Mouse (Mus musculus) limb, embryonic 12.5 days (tissue): ENCODE results near the gene Tmcc3. TPM values are rescaled to one million over a fixed set of nuclear protein-coding genes. Genes with fewer than 3 reads are reported as not detected.

Experiments used
- ATAC-seq: fragments of 200-750 bp; cut with Nextera tagmentation; 2 replicates; pipeline ENCODE4 v1.8.0; 2017; ENCODE audit warnings: low read depth, moderate TSS enrichment; ENCODE audit not compliant: insufficient number of reproducible peaks, insufficient read depth, low FRiP score, low TSS enrichment
- H3K27ac ChIP-seq: fragments of 300-500 bp; sonication (generic); 2 replicates; pipeline ENCODE4 v1.5.1; 2016; ENCODE audit warnings: mild to moderate bottlenecking, moderate library complexity
- H3K27me3 ChIP-seq: fragments of 300-500 bp; sonication (generic); 2 replicates; pipeline ENCODE4 v1.6.1; 2016; ENCODE audit warnings: mild to moderate bottlenecking, moderate library complexity
- H3K36me3 ChIP-seq: fragments of 300-500 bp; sonication (generic); 2 replicates; pipeline ENCODE4 v1.6.1; 2016; ENCODE audit warnings: mild to moderate bottlenecking, moderate library complexity
- H3K4me1 ChIP-seq: fragments of 300-500 bp; sonication (generic); replicated peaks from 2 replicates; pipeline ENCODE4 v1.6.1; 2016
- H3K4me2 ChIP-seq: fragments of 300-500 bp; sonication (generic); 2 replicates; pipeline ENCODE4 v1.6.1; 2016; ENCODE audit warnings: mild to moderate bottlenecking, moderate library complexity
- H3K4me3 ChIP-seq: fragments of 300-500 bp; sonication (generic); replicated peaks from 2 replicates; pipeline ENCODE4 v1.5.1; 2016; ENCODE audit warnings: mild to moderate bottlenecking
- H3K9ac ChIP-seq: fragments of 300-500 bp; sonication (generic); replicated peaks from 2 replicates; pipeline ENCODE4 v1.6.1; 2016; ENCODE audit warnings: mild to moderate bottlenecking, moderate library complexity
- H3K9me3 ChIP-seq: fragments of 300-500 bp; sonication (generic); 2 replicates; pipeline ENCODE4 v1.6.1; 2016; ENCODE audit warnings: mild to moderate bottlenecking, moderate library complexity
- WGBS: fragments of 180-500 bp; shearing (Covaris S2); methylation state at CpG from one replicate; pipeline ENCODE4 v1.1.7; 2016; 5-methylcytosine and 5-hydroxymethylcytosine counted together
- polyA plus RNA-seq: library from polyadenylated mRNA; unstranded; fragments of >200 nt; fragmentation: Nextera tagmentation; extraction: Ambion mirVana; gene quantifications from 2 replicates; pipeline ENCODE4 v1.2.1, GENCODE M21; 2016

Gene Tmcc3
- polyA plus RNA-seq, 1 experiment from 2014 or later: 9.5 TPM

- H3K4me1 ChIP-seq: peaks cover 31% of the 10 kb centered on the region
- ATAC-seq: peak; percentile 32; the same call in 1 of the 2 replicates
- no peak overlapping the region for H3K9ac ChIP-seq
- H3K27me3 ChIP-seq: no peaks in the 10 kb centered on the region
- H3K9me3 ChIP-seq: no peaks in the 10 kb centered on the region
- H3K36me3 ChIP-seq: no peaks in the 10 kb centered on the region
- WGBS: 52% methylated on average over 7 of the region's 7 CpGs
- H3K27ac ChIP-seq: no peak overlapping the region
- H3K4me2 ChIP-seq: no peak overlapping the region
- no peak overlapping the region for H3K4me3 ChIP-seq
These were observed 189.1 kb downstream of the Tmcc3 start for GRCm38 (mm10) chr10:94500877-94501273.

- Histone ChIP-seq H3K4me2 (no peak overlapping the region), H3K27me3 (no peaks in the 10 kb centered on the region), H3K4me1 (peaks cover 22% of the 10 kb centered on the region; the same call in 1 of the 2 replicates), H3K36me3 (no peaks in the 10 kb centered on the region), H3K4me3 (no peak overlapping the region), H3K9ac (no peak overlapping the region), H3K27ac (no peak overlapping the region), H3K9me3 (no peaks in the 10 kb centered on the region)
- 81% methylated on average over 10 of the region's 10 CpGs for WGBS
- ATAC-seq: no peak
These were observed 190.0 kb downstream of the Tmcc3 start for GRCm38 (mm10) chr10:94501796-94502195.

GRCm38 (mm10) chr10:94505248-94505772 lies 193.6 kb downstream of the Tmcc3 start:
- no peak for ATAC-seq
- Histone ChIP-seq H3K9me3 (no peaks in the 10 kb centered on the region), H3K36me3 (no peaks in the 10 kb centered on the region), H3K27ac (no peak overlapping the region), H3K9ac (no peak overlapping the region), H3K4me1 (peaks cover 8% of the 10 kb centered on the region; the same call in 1 of the 2 replicates), H3K4me2 (no peak overlapping the region), H3K4me3 (no peak overlapping the region), H3K27me3 (no peaks in the 10 kb centered on the region)
- WGBS: 82% methylated on average over 16 of the region's 16 CpGs

GRCm38 (mm10) chr10:94508863-94509262 lies 197.1 kb downstream of the Tmcc3 start:
- no peaks in the 10 kb centered on the region for H3K36me3 ChIP-seq
- H3K4me3 ChIP-seq: no peak overlapping the region
- 58% methylated on average over 5 of the region's 5 CpGs for WGBS
- no peak for ATAC-seq
- H3K4me2 ChIP-seq: no peak overlapping the region
- H3K27me3 ChIP-seq: peaks cover 13% of the 10 kb centered on the region
- H3K9me3 ChIP-seq: no peaks in the 10 kb centered on the region
- H3K9ac ChIP-seq: no peak overlapping the region
- peaks cover under 1% of the 10 kb centered on the region; the same call in 1 of the 2 replicates for H3K4me1 ChIP-seq
- no peak overlapping the region for H3K27ac ChIP-seq

GRCm38 (mm10) chr10:94512771-94513170 lies 201.0 kb downstream of the Tmcc3 start:
- ATAC-seq: no peak
- 71% methylated on average over 1 of the region's 1 CpGs for WGBS
- no peaks in the 10 kb centered on the region for H3K36me3 ChIP-seq

GRCm38 (mm10) chr10:94514091-94514505 lies 202.3 kb downstream of the Tmcc3 start:
- no peaks in the 10 kb centered on the region for H3K36me3 ChIP-seq
- peak overlapping the region; percentile 89 for H3K4me2 ChIP-seq
- H3K27ac ChIP-seq: no peak overlapping the region
- WGBS: 2% methylated on average over 12 of the region's 12 CpGs
- peak overlapping the region; percentile 74; the same call in 1 of the 2 replicates for H3K9ac ChIP-seq
- H3K9me3 ChIP-seq: no peaks in the 10 kb centered on the region
- H3K4me3 ChIP-seq: peak overlapping the region; percentile 75
- ATAC-seq: no peak
- H3K4me1 ChIP-seq: peaks cover 23% of the 10 kb centered on the region
- H3K27me3 ChIP-seq: peaks cover 44% of the 10 kb centered on the region

More at GRCm38 (mm10) chr10:94512771-94513170, 201.0 kb downstream of the Tmcc3 start:
- Histone ChIP-seq H3K27ac (no peak overlapping the region), H3K4me1 (peaks cover 23% of the 10 kb centered on the region), H3K27me3 (peaks cover 37% of the 10 kb centered on the region), H3K9ac (no peak overlapping the region), H3K4me2 (no peak overlapping the region), H3K9me3 (no peaks in the 10 kb centered on the region), H3K4me3 (no peak overlapping the region)

- H3K9me3 ChIP-seq: no peaks in the 10 kb centered on the region
- no peaks in the 10 kb centered on the region for H3K36me3 ChIP-seq
- H3K4me1 ChIP-seq: peaks cover 23% of the 10 kb centered on the region
- H3K27me3 ChIP-seq: peaks cover 44% of the 10 kb centered on the region
- H3K4me2 ChIP-seq: peak overlapping the region; percentile 89
- under 1% methylated on average over 66 of the region's 71 CpGs for WGBS
- peak; percentile 74 for ATAC-seq
- H3K4me3 ChIP-seq: peak overlapping the region; percentile 75
- peak overlapping the region; percentile 74 for H3K9ac ChIP-seq
- H3K27ac ChIP-seq: peak overlapping the region; percentile 79
These were observed 202.9 kb downstream of the Tmcc3 start for GRCm38 (mm10) chr10:94514506-94515178.

- Histone ChIP-seq H3K4me1 (peaks cover 28% of the 10 kb centered on the region), H3K9ac (peak overlapping the region; percentile 74), H3K36me3 (no peaks in the 10 kb centered on the region), H3K9me3 (no peaks in the 10 kb centered on the region), H3K4me3 (peak overlapping the region; percentile 75), H3K27me3 (peaks cover 44% of the 10 kb centered on the region), H3K4me2 (peak overlapping the region; percentile 89), H3K27ac (peak overlapping the region; percentile 79)
- peak; percentile 73 for ATAC-seq
- WGBS: 1% methylated on average over 30 of the region's 34 CpGs
These were observed 203.4 kb downstream of the Tmcc3 start for GRCm38 (mm10) chr10:94515179-94515545.

GRCm38 (mm10) chr10:94515583-94515982 lies 203.8 kb downstream of the Tmcc3 start:
- H3K27me3 ChIP-seq: peaks cover 44% of the 10 kb centered on the region
- peak overlapping the region; percentile 89 for H3K4me2 ChIP-seq
- no peaks in the 10 kb centered on the region for H3K9me3 ChIP-seq
- ATAC-seq: no peak
- peaks cover 32% of the 10 kb centered on the region for H3K4me1 ChIP-seq
- peak overlapping the region; percentile 75 for H3K4me3 ChIP-seq
- H3K9ac ChIP-seq: peak overlapping the region; percentile 74
- 1% methylated on average over 10 of the region's 10 CpGs for WGBS
- H3K36me3 ChIP-seq: no peaks in the 10 kb centered on the region
- peak overlapping the region; percentile 79; the same call in 1 of the 2 replicates for H3K27ac ChIP-seq

GRCm38 (mm10) chr10:94519887-94520286 lies 208.1 kb downstream of the Tmcc3 start:
- ATAC-seq: no peak
- peaks cover 27% of the 10 kb centered on the region for H3K27me3 ChIP-seq
- H3K36me3 ChIP-seq: no peaks in the 10 kb centered on the region
- H3K4me2 ChIP-seq: peak overlapping the region; percentile 9; the same call in 1 of the 2 replicates
- no peaks in the 10 kb centered on the region for H3K9me3 ChIP-seq
- WGBS: 49% methylated on average over 7 of the region's 7 CpGs
- H3K27ac ChIP-seq: no peak overlapping the region
- no peak overlapping the region for H3K4me3 ChIP-seq
- no peak overlapping the region for H3K9ac ChIP-seq
- H3K4me1 ChIP-seq: peaks cover 62% of the 10 kb centered on the region

GRCm38 (mm10) chr10:94520306-94521106 lies 208.8 kb downstream of the Tmcc3 start:
- Histone ChIP-seq H3K9me3 (no peaks in the 10 kb centered on the region), H3K36me3 (no peaks in the 10 kb centered on the region), H3K9ac (no peak overlapping the region), H3K27ac (no peak overlapping the region), H3K27me3 (peaks cover 26% of the 10 kb centered on the region), H3K4me2 (peak overlapping the region; percentile 9; the same call in 1 of the 2 replicates), H3K4me3 (no peak overlapping the region), H3K4me1 (peaks cover 64% of the 10 kb centered on the region)
- 47% methylated on average over 17 of the region's 17 CpGs for WGBS
- no peak for ATAC-seq
